Mouse (Mus musculus) bone marrow, adult 2 months (tissue): ENCODE results near the gene Depdc1b. TPM values are rescaled to one million over a fixed set of nuclear protein-coding genes. Genes with fewer than 3 reads are reported as not detected.

Experiments used
- H3K27ac ChIP-seq: fragments of 200-500 bp; 2 replicates; pipeline ENCODE4 v1.5.1; 2012; ENCODE audit warnings: low read depth, mild to moderate bottlenecking, control low read depth, inconsistent platforms, low read length; ENCODE audit not compliant: control insufficient read depth, poor library complexity, insufficient read depth
- H3K4me1 ChIP-seq: fragments of 200-500 bp; 2 replicates; pipeline ENCODE4 v1.6.1; 2011; ENCODE audit warnings: low read length; ENCODE audit not compliant: control insufficient read depth, insufficient read depth
- H3K4me3 ChIP-seq: fragments of 200-500 bp; replicated peaks from 2 replicates; pipeline ENCODE3; 2011; ENCODE audit warnings: mild to moderate bottlenecking, low read depth, low read length, control low read depth; ENCODE audit not compliant: control insufficient read depth
- CTCF ChIP-seq: fragments of 200-500 bp; IDR thresholded peaks from 2 replicates; pipeline ENCODE4 v1.5.1; 2011; ENCODE audit warnings: low read length, control low read depth; ENCODE audit not compliant: control insufficient read depth, insufficient read depth
- POLR2A ChIP-seq: fragments of 200-500 bp; IDR thresholded peaks from 2 replicates; pipeline ENCODE4 v1.6.1; 2011; ENCODE audit warnings: low read depth, mild to moderate bottlenecking, control low read depth, low read length, borderline replicate concordance; ENCODE audit not compliant: control insufficient read depth
- WGBS: fragments of 180-500 bp; shearing (Covaris S2); methylation state at CpG from one replicate; pipeline ENCODE4 v1.1.7; 2018; 5-methylcytosine and 5-hydroxymethylcytosine counted together
- polyA plus RNA-seq: library from polyadenylated mRNA; stranded (reverse); fragments of >200 nt; gene quantifications from 2 replicates; pipeline ENCODE4 v1.2.4, GENCODE M21; 2011; ENCODE audit warnings: low replicate concordance; ENCODE audit not compliant: missing spikeins, insufficient read depth, insufficient read length

Gene Depdc1b
- polyA plus RNA-seq, 1 experiment: 21.2 TPM

DNA sequence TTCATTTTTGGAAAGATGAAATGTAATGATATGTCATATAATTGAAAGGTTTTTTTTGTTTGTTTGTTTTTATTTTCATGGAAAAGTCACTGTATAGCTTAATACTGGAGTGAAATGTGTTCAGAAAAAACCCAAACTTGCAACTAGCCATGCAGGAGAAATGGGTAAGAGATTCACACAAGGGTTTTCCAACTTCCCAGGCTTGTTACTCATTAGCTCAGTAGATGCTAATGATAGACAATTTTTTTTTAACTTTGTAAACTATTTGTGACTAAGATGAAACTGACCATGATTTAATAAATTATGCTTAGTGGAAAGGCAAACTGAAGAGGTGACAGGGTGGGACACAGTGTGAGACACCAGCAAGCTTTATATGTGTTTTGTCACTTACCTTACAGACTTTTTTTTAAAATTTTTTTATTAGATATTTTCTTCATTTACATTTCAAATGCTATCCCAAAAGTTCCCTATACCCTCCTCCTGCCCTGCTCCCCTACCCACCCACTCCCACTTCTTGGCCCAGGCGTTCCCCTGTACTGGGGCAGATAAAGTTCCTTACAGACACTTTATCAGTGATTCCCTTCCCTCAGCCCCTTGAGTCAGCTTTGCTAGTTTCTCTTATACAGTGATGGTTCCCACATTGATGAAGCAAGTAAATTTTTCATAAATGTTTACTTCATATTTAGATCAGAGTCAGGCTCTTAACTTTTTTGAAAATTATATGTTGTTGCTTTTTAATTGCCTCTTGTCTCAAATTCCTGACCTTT, 102.8 kb downstream of the Depdc1b start:
- no peak overlapping the region for H3K27ac ChIP-seq
- H3K4me3 ChIP-seq: no peak overlapping the region
- 46% methylated on average over 1 of the region's 1 CpGs for WGBS
- no peaks in the 10 kb centered on the region for H3K4me1 ChIP-seq
- TF ChIP-seq CTCF (no peak), POLR2A (no peak)

DNA sequence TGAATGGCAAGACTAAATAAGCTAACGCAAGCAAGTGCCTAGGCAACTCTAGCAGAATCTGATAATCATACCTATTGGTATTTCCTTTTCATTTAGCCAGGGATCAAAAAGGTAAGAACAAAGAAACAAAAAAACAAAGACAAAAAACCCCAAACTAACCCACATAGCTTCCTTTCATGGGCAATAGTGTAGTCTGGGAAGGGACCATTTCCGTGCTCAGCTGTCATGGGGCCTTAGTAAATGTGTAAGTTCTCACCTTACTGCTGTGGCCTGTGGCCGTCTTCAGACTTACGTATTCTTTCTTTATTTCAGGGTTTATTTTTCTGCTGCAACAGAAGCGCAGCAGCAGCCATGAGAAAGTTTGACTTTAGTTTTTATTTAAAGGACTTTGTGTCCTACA, 110.2 kb downstream of the Depdc1b start:
- WGBS: 84% methylated on average over 5 of the region's 5 CpGs
- TF ChIP-seq CTCF (no peak), POLR2A (no peak)
- Histone ChIP-seq H3K27ac (no peak overlapping the region), H3K4me3 (no peak overlapping the region), H3K4me1 (no peaks in the 10 kb centered on the region)

DNA sequence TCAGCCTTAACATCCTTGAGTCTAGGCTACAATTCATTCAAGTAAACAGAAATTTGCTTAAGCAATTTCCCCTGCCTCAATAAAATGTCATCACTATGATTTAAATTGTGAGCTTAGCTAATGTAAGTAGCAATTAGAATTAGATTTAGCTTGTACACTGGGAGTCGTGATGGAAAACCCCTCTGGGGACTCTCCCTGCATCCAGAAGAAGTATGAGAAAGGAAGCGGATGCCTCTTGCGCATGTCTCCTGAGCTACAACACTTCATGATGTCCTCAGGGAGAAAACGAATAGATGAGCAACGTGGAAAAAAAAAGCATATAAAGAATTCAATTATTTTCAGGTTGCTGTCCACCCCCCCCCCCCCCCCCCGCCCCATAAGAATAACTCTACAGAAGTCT, 112.7 kb downstream of the Depdc1b start:
- TF ChIP-seq POLR2A (no peak), CTCF (no peak)
- WGBS: 73% methylated on average over 6 of the region's 6 CpGs

DNA sequence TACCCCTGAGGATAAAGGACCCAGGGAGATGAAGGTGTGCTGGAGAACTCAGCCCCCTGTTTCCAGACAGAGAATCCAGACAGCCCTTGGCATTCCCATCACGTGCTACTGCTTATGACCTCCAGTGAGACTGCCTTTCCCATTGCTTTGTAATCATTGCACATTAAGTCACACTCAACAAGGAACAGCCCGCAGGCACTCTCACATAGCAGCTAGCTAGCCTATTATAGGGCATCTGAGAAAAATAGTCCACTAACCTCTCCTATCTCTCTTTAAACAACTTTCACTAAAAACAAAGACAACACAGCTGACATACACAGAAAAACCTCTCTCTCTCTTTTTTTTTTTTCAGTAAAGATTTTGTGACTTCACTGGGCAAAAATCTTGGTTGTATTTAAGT, 113.5 kb downstream of the Depdc1b start:
- WGBS: 66% methylated on average over 2 of the region's 2 CpGs
- no peak for TF ChIP-seq CTCF
- TF ChIP-seq POLR2A: no peak
- Histone ChIP-seq H3K4me1 (no peaks in the 10 kb centered on the region), H3K4me3 (no peak overlapping the region), H3K27ac (no peak overlapping the region)

More for the DNA sequence above, 112.7 kb downstream of the Depdc1b start:
- H3K27ac ChIP-seq: no peak overlapping the region
- no peak overlapping the region for H3K4me3 ChIP-seq
- H3K4me1 ChIP-seq: no peaks in the 10 kb centered on the region

DNA sequence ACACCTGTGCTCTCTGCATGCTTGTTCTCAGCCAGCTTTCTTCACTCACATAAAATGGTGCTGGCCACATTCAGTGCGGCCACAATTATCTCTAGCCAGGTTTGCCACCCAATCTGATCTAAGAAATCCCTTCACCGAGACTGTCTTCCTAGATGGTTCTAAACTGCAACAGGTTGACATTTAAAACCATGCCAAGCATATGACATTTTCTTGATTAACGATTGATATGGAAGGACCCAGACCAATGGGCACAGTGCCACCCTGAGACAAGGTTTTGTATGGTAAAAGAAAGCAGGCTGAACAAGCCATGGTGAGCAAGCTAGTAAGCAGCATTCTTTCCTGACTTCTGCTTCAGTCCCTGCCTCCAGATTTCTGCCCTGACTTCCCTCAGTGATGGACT, 115.6 kb downstream of the Depdc1b start:
- TF ChIP-seq CTCF: no peak
- TF ChIP-seq POLR2A: no peak
- H3K27ac ChIP-seq: no peak overlapping the region
- WGBS: 91% methylated on average over 3 of the region's 3 CpGs
- no peaks in the 10 kb centered on the region for H3K4me1 ChIP-seq
- no peak overlapping the region for H3K4me3 ChIP-seq

DNA sequence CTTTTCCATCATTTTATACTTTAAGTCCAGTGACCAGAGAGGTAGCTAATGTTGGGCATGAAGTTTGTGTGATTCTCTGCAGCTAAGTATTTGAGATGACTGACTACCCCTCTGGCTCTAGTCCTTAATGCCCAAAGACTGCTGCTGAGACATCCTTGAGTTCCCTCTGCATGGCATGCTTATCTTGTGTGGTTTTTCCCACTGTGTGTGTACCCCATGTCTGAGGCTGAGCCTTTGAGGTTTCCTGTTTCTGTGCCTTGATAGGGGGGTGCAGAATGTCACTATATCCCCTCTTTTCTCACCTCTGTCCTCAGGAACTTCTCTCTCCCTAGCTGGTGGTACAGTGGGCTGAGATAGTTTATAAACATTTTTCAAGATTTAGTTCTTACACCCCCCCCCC, 119.6 kb downstream of the Depdc1b start:
- Histone ChIP-seq H3K4me1 (no peaks in the 10 kb centered on the region), H3K4me3 (no peak overlapping the region), H3K27ac (no peak overlapping the region)
- TF ChIP-seq POLR2A (no peak), CTCF (no peak)

DNA sequence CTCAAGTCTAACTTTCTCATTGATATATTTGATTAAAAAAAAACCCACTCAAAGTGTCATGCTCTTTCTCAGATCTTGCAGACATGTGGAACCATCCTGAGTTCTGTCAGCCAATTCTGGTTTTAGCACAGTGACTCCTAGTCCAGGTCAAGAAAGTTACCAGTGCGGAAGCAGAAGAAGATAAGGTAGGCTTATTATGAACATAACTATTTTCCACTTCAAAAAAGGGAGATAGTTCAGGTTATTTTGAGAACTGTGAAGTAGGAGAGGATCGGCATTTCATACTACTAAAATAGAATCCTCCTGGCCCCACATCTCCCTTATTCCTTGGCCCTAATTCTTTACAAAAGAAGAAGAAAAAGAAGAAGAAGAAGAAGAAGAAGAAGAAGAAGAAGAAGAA, 121.3 kb downstream of the Depdc1b start:
- H3K4me1 ChIP-seq: no peaks in the 10 kb centered on the region
- no peak overlapping the region for H3K4me3 ChIP-seq
- 89% methylated on average over 2 of the region's 2 CpGs for WGBS
- no peak overlapping the region for H3K27ac ChIP-seq
- TF ChIP-seq CTCF: no peak
- no peak for TF ChIP-seq POLR2A

DNA sequence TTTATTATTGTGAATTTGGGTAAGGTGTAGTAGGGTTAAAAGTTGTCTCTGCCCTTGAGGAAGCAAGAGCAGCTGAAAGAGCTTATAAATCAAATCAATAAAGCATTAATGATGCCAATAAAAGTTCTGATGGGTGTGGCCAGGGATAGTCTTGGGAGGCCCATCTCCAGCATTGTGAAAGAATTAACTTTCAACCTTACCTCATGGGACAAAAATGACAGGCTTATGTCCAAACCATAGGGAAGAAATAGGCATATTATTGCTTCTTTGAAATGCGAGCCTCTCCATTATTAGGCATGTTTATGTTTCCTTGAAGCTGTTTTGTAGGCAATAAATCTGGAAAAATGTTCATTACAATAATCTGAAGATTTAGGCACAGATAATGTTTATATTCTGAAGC, 122.9 kb downstream of the Depdc1b start:
- no peak overlapping the region for H3K27ac ChIP-seq
- WGBS: 82% methylated on average over 1 of the region's 1 CpGs
- H3K4me1 ChIP-seq: no peaks in the 10 kb centered on the region
- H3K4me3 ChIP-seq: no peak overlapping the region
- TF ChIP-seq POLR2A (no peak), CTCF (no peak)

DNA sequence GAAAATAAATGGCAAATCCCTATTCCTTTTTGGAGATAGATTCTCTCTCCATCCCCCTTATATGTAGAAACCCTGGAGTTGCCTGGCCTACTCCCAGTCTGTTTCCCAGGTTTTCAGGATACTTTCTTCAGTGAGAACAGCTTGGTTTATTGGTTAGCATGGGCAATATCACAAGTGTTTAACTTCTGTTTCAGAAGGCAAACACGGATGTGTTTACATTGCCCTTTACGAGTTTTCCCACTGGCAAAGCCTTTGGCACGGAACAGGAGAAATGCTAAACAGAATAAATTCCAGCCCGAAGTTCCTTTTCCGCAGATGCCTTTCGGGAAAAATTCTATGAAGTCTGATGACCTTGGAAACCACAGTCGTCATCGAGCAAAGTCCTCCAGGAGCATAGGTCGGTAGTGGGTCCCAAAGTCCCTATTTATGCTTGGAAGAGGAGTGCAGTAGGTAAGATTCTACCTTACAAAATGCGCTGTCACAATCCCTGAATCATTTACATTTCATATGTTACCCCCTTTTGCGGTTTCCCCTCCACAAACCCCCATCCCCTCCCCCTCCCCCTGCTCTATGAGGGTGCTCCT, 132.3 kb downstream of the Depdc1b start:
- Histone ChIP-seq H3K4me3 (no peak overlapping the region), H3K4me1 (no peaks in the 10 kb centered on the region), H3K27ac (no peak overlapping the region)
- TF ChIP-seq POLR2A: no peak
- TF ChIP-seq CTCF: no peak
- 72% methylated on average over 11 of the region's 11 CpGs for WGBS
